Mouse (Mus musculus) limb, embryonic 13.5 days (tissue): ENCODE results near the gene Casz1. TPM values are rescaled to one million over a fixed set of nuclear protein-coding genes. Genes with fewer than 3 reads are reported as not detected.

Source experiments
- ATAC-seq: fragments of 200-750 bp; cut with Nextera tagmentation; 2 replicates; pipeline ENCODE4 v1.8.0; 2017; ENCODE audit warnings: low read depth, moderate number of reproducible peaks, moderate TSS enrichment; ENCODE audit not compliant: low FRiP score
- H3K27ac ChIP-seq: fragments of 300-500 bp; sonication (generic); 2 replicates; pipeline ENCODE4 v1.5.1; 2015; ENCODE audit warnings: inconsistent platforms, mild to moderate bottlenecking, moderate library complexity
- H3K27me3 ChIP-seq: fragments of 300-500 bp; sonication (generic); 2 replicates; pipeline ENCODE4 v1.6.1; 2015; ENCODE audit warnings: mild to moderate bottlenecking, inconsistent platforms
- H3K36me3 ChIP-seq: fragments of 300-500 bp; sonication (generic); 2 replicates; pipeline ENCODE4 v1.6.1; 2015; ENCODE audit warnings: inconsistent platforms, mild to moderate bottlenecking, moderate library complexity
- H3K4me1 ChIP-seq: fragments of 300-500 bp; sonication (generic); 2 replicates; pipeline ENCODE4 v1.6.1; 2015; ENCODE audit warnings: inconsistent platforms
- H3K4me2 ChIP-seq: fragments of 300-500 bp; sonication (generic); replicated peaks from 2 replicates; pipeline ENCODE4 v1.6.1; 2015; ENCODE audit warnings: inconsistent platforms, mild to moderate bottlenecking, moderate library complexity
- H3K4me3 ChIP-seq: fragments of 300-500 bp; sonication (generic); 2 replicates; pipeline ENCODE4 v1.5.1; 2015; ENCODE audit warnings: moderate library complexity, mild to moderate bottlenecking, inconsistent platforms
- H3K9ac ChIP-seq: fragments of 300-500 bp; sonication (generic); 2 replicates; pipeline ENCODE4 v1.6.1; 2015; ENCODE audit warnings: mild to moderate bottlenecking, inconsistent platforms
- H3K9me3 ChIP-seq: fragments of 300-500 bp; sonication (generic); 2 replicates; pipeline ENCODE4 v1.6.1; 2016; ENCODE audit warnings: inconsistent platforms
- WGBS: fragments of 180-500 bp; shearing (Covaris S2); methylation state at CpG from one replicate; pipeline ENCODE4 v1.1.7; 2015; 5-methylcytosine and 5-hydroxymethylcytosine counted together
- polyA plus RNA-seq: library from polyadenylated mRNA; unstranded; fragments of >200 nt; fragmentation: Nextera tagmentation; extraction: Ambion mirVana; gene quantifications from 2 replicates; pipeline ENCODE4 v1.2.1, GENCODE M21; 2015

Gene Casz1
- polyA plus RNA-seq, 1 experiment from 2014 or later, result 4.1 TPM

DNA sequence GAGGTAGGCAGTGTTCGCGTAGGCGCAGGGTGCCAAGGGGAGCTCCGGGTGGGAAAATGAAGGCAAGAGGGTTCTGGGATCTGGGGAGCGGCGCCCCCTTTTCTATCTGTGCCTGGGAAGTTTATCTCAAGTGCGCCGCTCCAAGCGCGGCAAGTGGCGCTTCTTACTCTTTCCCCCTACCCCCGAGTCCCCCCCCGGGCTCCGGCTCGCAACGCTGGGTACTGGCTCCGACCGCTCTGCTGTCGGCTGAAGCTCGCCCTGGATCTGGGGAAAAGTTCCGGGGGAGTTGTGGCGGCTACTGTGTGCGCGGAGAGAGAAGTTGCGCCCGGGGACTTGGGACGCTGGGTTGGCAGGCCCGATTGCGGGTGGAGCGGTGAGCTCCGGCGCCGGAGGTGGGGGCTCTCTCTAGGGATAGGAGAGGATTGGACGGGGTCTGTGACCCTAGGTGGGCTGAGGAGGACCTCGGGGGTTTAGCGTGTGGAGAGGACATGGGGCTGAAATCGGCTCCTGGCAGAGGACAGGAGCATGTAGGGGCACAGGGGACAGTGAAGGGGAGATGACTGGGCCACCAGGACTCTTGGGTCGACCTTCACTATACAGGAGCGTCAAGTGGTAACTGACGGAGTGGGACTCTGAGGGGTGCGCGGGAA lies 1.1 kb downstream of the Casz1 start:
- H3K36me3 ChIP-seq, result no peaks in the 10 kb centered on the region
- no peak for ATAC-seq
- peaks cover 45% of the 10 kb centered on the region for H3K4me1 ChIP-seq
- no peak overlapping the region for H3K27ac ChIP-seq
- no peaks in the 10 kb centered on the region for H3K9me3 ChIP-seq
- under 1% methylated on average over 42 of the region's 42 CpGs for WGBS
- peak overlapping the region; percentile 67 for H3K9ac ChIP-seq
- peak overlapping the region; percentile 100 for H3K4me2 ChIP-seq
- peaks cover 89% of the 10 kb centered on the region for H3K27me3 ChIP-seq
- H3K4me3 ChIP-seq, result peak overlapping the region; percentile 63

DNA sequence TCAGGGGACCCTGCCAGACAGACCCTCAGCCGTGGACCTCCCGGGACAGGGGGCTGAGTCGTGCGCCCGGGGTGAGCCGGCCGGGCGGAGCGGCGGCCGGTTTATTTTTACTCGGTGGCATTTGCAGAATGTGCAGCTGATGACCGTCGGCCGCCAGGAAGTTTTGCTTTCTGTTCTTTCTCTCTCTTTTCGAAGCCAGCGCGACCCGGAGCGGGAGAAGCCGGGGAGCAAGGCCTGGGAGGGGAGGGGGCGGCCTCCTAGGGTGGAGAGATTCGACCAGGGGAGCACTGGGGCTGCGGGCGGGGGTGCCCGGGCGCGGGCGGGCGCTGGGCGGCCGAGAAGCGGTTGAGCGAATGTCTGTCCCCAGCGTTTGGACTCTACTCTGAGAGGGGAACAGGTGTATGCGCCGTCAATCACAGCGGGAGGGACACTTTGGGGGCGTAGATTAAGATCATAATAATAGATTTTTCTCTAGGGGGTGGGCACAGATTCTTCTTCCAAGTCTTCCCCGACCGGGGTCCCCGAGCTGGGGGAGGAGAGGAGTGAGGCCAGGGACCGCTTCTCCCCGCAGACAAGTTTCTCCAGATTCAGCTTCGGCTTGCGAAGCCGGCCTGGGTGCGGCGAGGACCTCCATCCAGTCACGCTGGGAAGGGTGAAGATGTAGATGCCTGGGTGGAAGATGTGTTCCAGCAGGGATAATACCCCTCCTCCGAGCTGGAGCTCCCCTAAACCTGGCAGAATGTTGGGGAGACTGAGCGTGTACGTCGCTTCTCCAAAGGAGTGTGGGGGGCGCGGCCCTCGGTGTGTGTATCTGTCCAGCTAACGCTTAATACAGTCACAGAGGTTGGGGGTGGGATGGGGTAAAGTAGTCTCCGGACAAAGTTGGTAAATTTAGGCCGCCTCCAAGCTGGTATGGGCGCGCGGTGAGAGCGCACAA lies 1.9 kb downstream of the Casz1 start:
- Histone ChIP-seq H3K4me1 (peaks cover 51% of the 10 kb centered on the region), H3K9ac (peak overlapping the region; percentile 67), H3K4me2 (peak overlapping the region; percentile 100), H3K9me3 (no peaks in the 10 kb centered on the region), H3K36me3 (no peaks in the 10 kb centered on the region), H3K4me3 (peak overlapping the region; percentile 63), H3K27ac (no peak overlapping the region), H3K27me3 (peaks cover 92% of the 10 kb centered on the region)
- ATAC-seq, result peak; percentile 9; the same call in 1 of the 2 replicates
- WGBS, result under 1% methylated on average over 57 of the region's 64 CpGs

DNA sequence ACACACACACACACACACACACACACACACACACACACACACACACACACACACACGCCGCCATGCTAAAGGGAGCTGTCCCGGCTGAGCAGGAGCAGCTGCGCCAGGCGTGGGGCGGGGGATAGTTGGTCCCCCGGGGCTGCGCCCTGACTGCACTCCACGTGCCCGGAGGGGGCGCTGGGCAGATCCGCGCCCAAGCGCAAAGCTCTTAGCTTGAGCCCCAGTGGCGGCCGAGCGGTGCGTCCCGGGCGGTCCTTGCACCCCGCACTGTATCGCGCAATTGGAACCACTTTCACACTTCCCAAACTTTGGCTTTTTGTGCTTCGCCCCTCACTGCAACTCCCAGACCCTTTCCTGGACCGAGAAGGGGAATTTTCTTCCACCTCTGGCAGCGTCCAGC lies 2.6 kb downstream of the Casz1 start:
- 1% methylated on average over 20 of the region's 26 CpGs for WGBS
- H3K4me3 ChIP-seq, result peak overlapping the region; percentile 63
- peak overlapping the region; percentile 100 for H3K4me2 ChIP-seq
- peak; percentile 57; the same call in 1 of the 2 replicates for ATAC-seq
- peaks cover 92% of the 10 kb centered on the region for H3K27me3 ChIP-seq
- no peaks in the 10 kb centered on the region for H3K9me3 ChIP-seq
- H3K27ac ChIP-seq, result no peak overlapping the region
- H3K9ac ChIP-seq, result no peak overlapping the region
- peaks cover 51% of the 10 kb centered on the region for H3K4me1 ChIP-seq
- H3K36me3 ChIP-seq, result no peaks in the 10 kb centered on the region

DNA sequence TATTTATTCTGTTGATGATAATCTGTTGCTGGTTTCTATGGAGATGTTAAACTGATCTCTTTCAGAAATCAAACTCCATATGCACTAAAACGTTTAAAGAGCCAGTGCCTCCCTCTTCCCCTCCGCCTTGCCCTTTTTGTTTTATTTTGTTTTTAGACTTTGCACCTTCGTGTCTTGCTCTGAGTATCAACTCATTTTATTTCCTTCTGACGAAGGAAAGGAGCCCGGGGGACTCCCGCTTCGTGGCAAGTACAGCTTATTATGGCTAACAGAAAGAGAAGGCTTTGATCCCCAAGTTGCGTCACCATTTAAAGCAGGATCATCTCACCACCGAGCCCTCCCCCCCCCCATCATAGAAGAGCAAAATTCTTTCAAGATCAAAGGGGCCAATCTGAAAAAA lies 3.2 kb downstream of the Casz1 start:
- H3K4me1 ChIP-seq, result peaks cover 54% of the 10 kb centered on the region
- H3K9ac ChIP-seq, result no peak overlapping the region
- peak overlapping the region; percentile 100 for H3K4me2 ChIP-seq
- peaks cover 93% of the 10 kb centered on the region for H3K27me3 ChIP-seq
- H3K9me3 ChIP-seq, result no peaks in the 10 kb centered on the region
- H3K4me3 ChIP-seq, result peak overlapping the region; percentile 63
- no peak for ATAC-seq
- H3K36me3 ChIP-seq, result no peaks in the 10 kb centered on the region
- no peak overlapping the region for H3K27ac ChIP-seq
- 1% methylated on average over 9 of the region's 9 CpGs for WGBS

DNA sequence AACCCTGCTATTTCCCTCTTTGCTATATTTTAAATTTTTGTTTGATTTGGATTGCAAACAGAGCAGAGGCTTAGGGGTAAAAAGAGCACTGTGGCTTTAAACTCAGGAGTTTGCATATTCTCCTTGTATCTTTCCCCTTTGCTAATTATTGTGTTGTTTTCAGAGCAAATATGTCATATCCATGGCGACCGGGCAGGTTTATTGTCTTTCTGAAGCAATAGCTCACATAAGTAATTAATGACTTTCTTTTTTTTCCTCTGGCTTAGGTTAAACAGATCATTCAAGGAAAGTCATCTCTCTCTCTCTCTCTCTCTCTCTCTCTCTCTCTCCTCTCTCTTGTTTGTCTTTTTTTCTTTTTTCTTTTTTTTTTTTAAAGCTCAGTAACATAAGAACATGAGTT lies 4.6 kb downstream of the Casz1 start:
- peaks cover 93% of the 10 kb centered on the region for H3K27me3 ChIP-seq
- no peak overlapping the region for H3K9ac ChIP-seq
- H3K9me3 ChIP-seq, result no peaks in the 10 kb centered on the region
- no peak overlapping the region for H3K27ac ChIP-seq
- no peak for ATAC-seq
- no peaks in the 10 kb centered on the region for H3K36me3 ChIP-seq
- no peak overlapping the region for H3K4me2 ChIP-seq
- no peak overlapping the region for H3K4me3 ChIP-seq
- peaks cover 50% of the 10 kb centered on the region for H3K4me1 ChIP-seq
- 15% methylated on average over 2 of the region's 2 CpGs for WGBS

DNA sequence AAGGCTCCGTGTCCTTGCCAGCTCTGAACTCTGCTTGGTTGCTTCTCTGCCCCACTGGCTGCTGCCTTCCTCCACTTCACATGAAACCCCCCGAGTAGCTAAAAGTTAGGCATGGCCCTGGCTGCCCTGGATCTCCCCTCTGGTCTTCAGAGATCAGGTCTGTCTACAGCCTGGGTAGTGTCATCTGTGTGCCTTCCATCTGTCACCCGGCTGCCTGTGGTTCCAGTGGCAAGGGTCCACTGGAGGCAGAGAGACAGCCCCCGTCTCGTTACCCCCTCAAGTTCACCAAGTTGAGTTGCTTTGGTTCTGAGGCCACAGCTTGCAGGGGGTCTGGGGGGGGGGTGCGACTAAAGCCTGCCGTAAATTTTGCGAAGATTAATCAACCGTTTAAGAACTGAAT lies 6.5 kb downstream of the Casz1 start:
- no peak overlapping the region for H3K27ac ChIP-seq
- H3K4me1 ChIP-seq, result peaks cover 34% of the 10 kb centered on the region
- no peaks in the 10 kb centered on the region for H3K36me3 ChIP-seq
- H3K9ac ChIP-seq, result no peak overlapping the region
- H3K4me2 ChIP-seq, result no peak overlapping the region
- no peaks in the 10 kb centered on the region for H3K9me3 ChIP-seq
- no peak overlapping the region for H3K4me3 ChIP-seq
- H3K27me3 ChIP-seq, result peaks cover 96% of the 10 kb centered on the region
- 39% methylated on average over 9 of the region's 9 CpGs for WGBS
- ATAC-seq, result no peak

DNA sequence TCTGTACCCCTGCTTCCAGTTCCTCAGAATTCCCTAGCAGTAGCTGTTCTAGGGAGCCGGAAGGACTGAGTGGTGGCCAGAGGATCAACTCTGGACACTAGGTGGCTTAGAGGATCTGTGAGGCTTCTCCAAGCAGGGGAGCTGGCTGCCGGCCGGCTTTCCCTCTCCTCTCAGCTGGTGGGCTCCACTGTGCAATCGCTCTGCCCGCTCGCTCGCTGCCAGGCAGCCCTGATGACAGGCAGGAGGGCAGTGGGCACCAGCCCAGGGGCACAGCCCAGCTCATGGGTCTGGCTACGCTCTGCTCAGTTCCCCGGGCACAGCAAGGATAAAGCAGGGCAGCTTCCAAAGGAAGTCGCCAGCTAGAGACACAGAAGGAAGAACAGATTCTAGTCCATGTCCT lies 7.7 kb downstream of the Casz1 start:
- Histone ChIP-seq H3K4me1 (peaks cover 31% of the 10 kb centered on the region), H3K36me3 (no peaks in the 10 kb centered on the region), H3K4me3 (no peak overlapping the region), H3K9me3 (no peaks in the 10 kb centered on the region), H3K27ac (no peak overlapping the region), H3K9ac (no peak overlapping the region), H3K27me3 (peaks cover 92% of the 10 kb centered on the region), H3K4me2 (no peak overlapping the region)
- ATAC-seq, result no peak
- 24% methylated on average over 10 of the region's 10 CpGs for WGBS

DNA sequence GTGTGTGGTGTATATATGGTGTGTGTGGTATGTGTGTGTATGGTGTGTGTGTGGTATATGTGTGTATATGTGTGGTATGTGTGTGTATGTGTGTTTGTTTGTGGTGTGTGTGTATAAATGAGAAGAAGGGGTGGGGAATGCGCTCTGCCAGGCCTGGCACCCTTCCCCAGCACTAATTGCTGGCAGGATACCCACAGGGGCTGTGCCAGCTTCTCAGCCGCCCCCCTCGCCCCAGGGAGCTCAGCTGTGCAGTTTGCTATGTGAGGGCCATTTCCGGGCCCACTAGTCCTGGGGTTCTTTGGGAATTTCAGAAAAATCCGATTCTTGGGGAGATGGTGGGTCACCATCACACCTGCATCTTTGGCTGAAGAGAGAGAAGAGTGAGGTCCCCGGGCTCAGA lies 9.0 kb downstream of the Casz1 start:
- no peaks in the 10 kb centered on the region for H3K36me3 ChIP-seq
- H3K4me2 ChIP-seq, result no peak overlapping the region
- peaks cover 24% of the 10 kb centered on the region for H3K4me1 ChIP-seq
- no peak for ATAC-seq
- no peaks in the 10 kb centered on the region for H3K9me3 ChIP-seq
- peaks cover 91% of the 10 kb centered on the region for H3K27me3 ChIP-seq
- H3K4me3 ChIP-seq, result no peak overlapping the region
- 92% methylated on average over 6 of the region's 6 CpGs for WGBS
- no peak overlapping the region for H3K27ac ChIP-seq
- no peak overlapping the region for H3K9ac ChIP-seq

DNA sequence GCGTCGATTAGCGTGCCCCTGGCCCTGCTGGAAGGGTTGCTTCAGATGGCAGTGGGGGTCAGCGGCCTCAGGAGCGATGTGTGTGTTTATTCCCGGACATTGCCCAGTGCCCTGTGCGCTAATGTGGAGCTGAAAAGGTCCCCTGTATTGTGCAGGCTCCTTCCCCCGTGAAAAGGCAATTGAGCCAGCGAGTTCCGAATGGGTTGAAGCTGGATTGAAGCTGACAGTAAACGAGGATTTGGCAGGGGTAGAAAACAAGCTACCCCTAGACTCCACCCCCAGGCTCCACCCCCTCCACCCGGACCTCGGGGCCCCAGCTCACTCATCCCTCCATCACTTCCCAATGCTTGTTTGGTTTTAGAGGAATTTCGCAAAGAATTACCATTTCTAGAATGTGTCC lies 12.3 kb downstream of the Casz1 start:
- no peaks in the 10 kb centered on the region for H3K36me3 ChIP-seq
- 0 out of 2 replicates have a peak overlapping the region, but pooled peaks have one; percentile 7 for H3K4me3 ChIP-seq
- H3K27ac ChIP-seq, result no peak overlapping the region
- peaks cover 12% of the 10 kb centered on the region for H3K4me1 ChIP-seq
- WGBS, result 10% methylated on average over 14 of the region's 14 CpGs
- no peaks in the 10 kb centered on the region; the same call in 1 of the 2 replicates for H3K9me3 ChIP-seq
- H3K9ac ChIP-seq, result no peak overlapping the region
- no peak for ATAC-seq
- H3K27me3 ChIP-seq, result peaks cover 60% of the 10 kb centered on the region
- peak overlapping the region; percentile 34 for H3K4me2 ChIP-seq

DNA sequence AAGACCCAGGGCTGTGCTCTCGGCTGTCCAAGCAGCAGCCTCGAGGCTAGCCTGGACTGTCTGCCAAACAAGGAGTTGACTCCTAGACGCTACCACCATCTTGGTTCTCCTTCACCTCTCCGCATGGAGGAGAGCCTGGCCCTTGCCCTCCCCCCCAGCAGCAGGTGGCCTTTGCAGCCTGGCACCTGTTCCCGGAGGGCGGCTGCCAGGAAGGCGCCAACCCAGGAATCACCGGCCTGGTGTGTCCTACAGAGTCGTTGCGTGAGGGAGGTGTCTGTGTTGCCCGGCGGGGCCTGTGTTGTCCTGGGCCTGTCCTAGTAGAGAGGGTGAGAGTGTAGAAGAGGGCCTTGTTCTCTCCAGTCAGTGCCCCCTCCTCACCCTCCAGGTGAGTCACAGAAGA lies 13.9 kb downstream of the Casz1 start:
- ATAC-seq, result no peak

DNA sequence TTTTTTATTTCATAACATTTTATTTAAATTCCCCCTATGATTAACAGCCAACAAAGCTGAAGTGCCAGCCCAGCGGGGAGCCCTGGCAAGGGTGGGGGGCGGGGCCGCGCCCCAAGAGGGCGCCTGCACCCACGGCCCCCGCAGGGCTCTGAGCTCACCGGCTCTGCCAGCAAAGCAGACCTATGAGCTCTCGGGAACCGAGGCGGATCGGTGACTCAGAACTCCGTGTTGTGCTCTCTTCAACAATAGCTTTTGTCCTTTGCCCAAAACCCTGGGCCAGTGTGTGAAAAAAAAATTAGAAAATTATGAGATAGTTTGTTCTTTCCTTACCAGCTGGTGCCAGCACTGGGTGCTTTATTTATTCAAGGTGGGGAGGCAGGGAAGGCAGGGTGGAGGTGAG lies 15.9 kb downstream of the Casz1 start:
- no peak for ATAC-seq

More for the DNA sequence above, 13.9 kb downstream of the Casz1 start:
- Histone ChIP-seq H3K4me1 (peaks cover 11% of the 10 kb centered on the region), H3K9ac (no peak overlapping the region), H3K27ac (no peak overlapping the region), H3K36me3 (no peaks in the 10 kb centered on the region), H3K4me3 (no peak overlapping the region), H3K4me2 (no peak overlapping the region), H3K9me3 (no peaks in the 10 kb centered on the region; the same call in 1 of the 2 replicates), H3K27me3 (peaks cover 45% of the 10 kb centered on the region)
- 95% methylated on average over 12 of the region's 12 CpGs for WGBS

DNA sequence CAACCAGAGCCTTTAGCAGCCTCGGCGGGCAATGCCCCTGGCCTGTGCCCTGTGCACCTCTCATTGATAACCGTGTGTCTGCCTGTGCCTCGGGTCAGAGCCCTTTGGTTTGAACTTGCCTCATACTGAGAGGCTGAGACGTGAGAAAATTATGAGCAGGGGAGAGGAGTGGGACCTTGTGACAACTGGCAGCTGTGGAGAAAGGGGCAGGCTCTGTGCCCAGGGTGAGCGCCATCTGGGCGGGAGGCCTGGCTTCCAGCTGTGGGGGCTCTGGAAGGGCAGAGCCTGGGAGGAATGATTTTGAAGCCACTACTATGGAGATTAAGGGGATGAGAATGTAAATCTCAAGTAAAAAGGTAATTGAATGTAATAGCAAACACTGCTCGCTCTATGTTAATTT lies 19.1 kb downstream of the Casz1 start:
- Histone ChIP-seq H3K9me3 (no peaks in the 10 kb centered on the region; the same call in 1 of the 2 replicates), H3K4me2 (no peak overlapping the region), H3K27ac (no peak overlapping the region), H3K9ac (no peak overlapping the region), H3K4me3 (no peak overlapping the region), H3K36me3 (no peaks in the 10 kb centered on the region), H3K27me3 (peaks cover 22% of the 10 kb centered on the region), H3K4me1 (peaks cover 14% of the 10 kb centered on the region)
- no peak for ATAC-seq
- 62% methylated on average over 8 of the region's 8 CpGs for WGBS

More for the DNA sequence above, 15.9 kb downstream of the Casz1 start:
- Histone ChIP-seq H3K4me2 (no peak overlapping the region), H3K9me3 (no peaks in the 10 kb centered on the region; the same call in 1 of the 2 replicates), H3K27ac (no peak overlapping the region), H3K27me3 (peaks cover 30% of the 10 kb centered on the region), H3K4me3 (no peak overlapping the region), H3K4me1 (peaks cover 13% of the 10 kb centered on the region), H3K9ac (no peak overlapping the region), H3K36me3 (no peaks in the 10 kb centered on the region)
- 75% methylated on average over 13 of the region's 13 CpGs for WGBS
